Mouse (Mus musculus): Measurements from ENCODE around the gene Ttl. TPM values are rescaled to one million over a fixed set of nuclear protein-coding genes. Genes with fewer than 3 reads are reported as not detected.
A peak's percentile ranks its signal among the peaks of the same experiment; 100 is the strongest.

The Ttl gene
- polyA plus RNA-seq, 1 experiment from 2014 or later: 10.7 TPM

DNA sequence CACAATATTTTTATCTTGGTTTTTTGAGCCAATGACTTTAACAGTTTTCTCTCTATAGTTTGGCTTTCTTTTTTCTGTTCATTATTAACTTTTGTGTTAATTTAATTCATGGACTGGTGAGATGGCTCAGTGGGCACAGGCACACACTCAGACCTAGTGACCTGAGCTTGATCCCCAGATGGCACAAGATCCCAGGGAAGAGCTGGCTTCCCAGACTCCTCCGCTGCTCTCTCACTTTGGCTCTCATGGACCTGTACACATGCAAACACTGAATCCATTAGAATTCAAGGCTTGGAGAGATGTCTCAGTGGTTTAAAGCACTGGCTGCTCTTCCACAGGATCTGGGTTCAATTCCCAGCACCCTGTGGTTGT lies 50.6 kb downstream of the Ttl start:
- Histone ChIP-seq H3K9me3 (ENCODE audit: control insufficient read depth, low read length) (no peaks in the 10 kb centered on the region), H3K27ac (replicated peaks in 1 of 2; ENCODE audit: control insufficient read depth in 1 of 2, insufficient read depth in 1 of 2, low read depth in 2 of 2, low read length in 2 of 2) (no peak overlapping the region), H3K27me3 (ENCODE audit: control insufficient read depth, insufficient read depth, low read length) (no peaks in the 10 kb centered on the region), H3K36me3 (ENCODE audit: control insufficient read depth, insufficient read depth, low read length) (peaks cover 96% of the 10 kb centered on the region), H3K4me2 (ENCODE audit: low read length) (no peak overlapping the region), H3K9ac (ENCODE audit: low read length) (no peak overlapping the region), H3K4me1 (ENCODE audit: control insufficient read depth in 2 of 2, insufficient read depth in 2 of 2, low read length in 2 of 2) (no peaks in the 10 kb centered on the region), H3K4me3 (ENCODE audit: control insufficient read depth in 1 of 2, insufficient read depth in 1 of 2, low read depth in 1 of 2, low read length in 2 of 2) (no peak overlapping the region)
- ATAC-seq (ENCODE audit: insufficient number of reproducible peaks, insufficient read depth, low FRiP score, low read depth): no peak
- 93% methylated on average over 1 of the region's 1 CpGs for WGBS

DNA sequence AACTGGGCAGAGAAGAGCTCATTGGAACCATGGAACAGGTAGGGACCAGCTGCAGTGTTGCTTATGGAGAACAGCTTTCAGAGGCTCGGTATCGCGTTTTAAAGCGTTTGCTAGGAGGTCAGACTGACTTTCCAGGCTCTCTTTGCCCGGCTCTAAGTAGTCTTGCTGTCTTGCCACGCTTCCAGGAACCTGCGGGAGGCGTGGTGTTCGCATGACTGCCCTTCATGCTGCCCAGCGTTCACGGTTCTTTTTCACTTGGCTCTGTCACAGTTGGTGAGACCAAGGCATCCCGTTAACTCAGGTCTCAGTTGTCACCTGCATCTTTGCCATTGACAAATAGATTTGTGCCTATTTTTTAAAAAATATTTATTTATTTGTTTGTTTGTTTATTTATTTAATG lies 52.3 kb downstream of the Ttl start:
- Histone ChIP-seq H3K27me3 (ENCODE audit: control insufficient read depth, insufficient read depth, low read length) (no peaks in the 10 kb centered on the region), H3K27ac (replicated peaks in 1 of 2; ENCODE audit: control insufficient read depth in 1 of 2, insufficient read depth in 1 of 2, low read depth in 2 of 2, low read length in 2 of 2) (no peak overlapping the region), H3K36me3 (ENCODE audit: control insufficient read depth, insufficient read depth, low read length) (peaks cover 96% of the 10 kb centered on the region), H3K4me1 (ENCODE audit: control insufficient read depth in 2 of 2, insufficient read depth in 2 of 2, low read length in 2 of 2) (no peaks in the 10 kb centered on the region), H3K4me2 (ENCODE audit: low read length) (no peak overlapping the region), H3K9ac (ENCODE audit: low read length) (no peak overlapping the region), H3K9me3 (ENCODE audit: control insufficient read depth, low read length) (no peaks in the 10 kb centered on the region), H3K4me3 (ENCODE audit: control insufficient read depth in 1 of 2, insufficient read depth in 1 of 2, low read depth in 1 of 2, low read length in 2 of 2) (no peak overlapping the region)
- no peak for ATAC-seq (ENCODE audit: insufficient number of reproducible peaks, insufficient read depth, low FRiP score, low read depth)
- WGBS: 97% methylated on average over 12 of the region's 12 CpGs

DNA sequence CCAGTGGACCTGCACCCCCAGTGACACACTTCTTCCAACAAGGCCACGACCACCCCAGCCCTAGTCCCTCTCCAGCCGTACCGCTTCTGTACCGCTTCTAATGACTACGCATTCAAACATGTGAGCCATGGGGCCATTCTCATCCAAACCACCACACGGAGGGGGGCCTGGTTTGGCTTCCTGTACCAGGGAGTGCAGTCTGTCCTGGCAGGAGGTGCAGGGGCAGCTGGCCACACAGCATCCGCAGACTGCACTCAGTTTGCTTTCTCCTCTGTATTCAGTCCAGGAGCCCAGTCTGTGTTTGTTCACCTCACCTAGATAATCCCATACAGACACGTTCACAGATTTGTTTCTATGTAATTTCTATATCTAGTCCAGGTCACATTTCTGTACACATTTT lies 56.2 kb downstream of the Ttl start:
- Histone ChIP-seq H3K36me3 (ENCODE audit: control insufficient read depth, insufficient read depth, low read length) (peaks cover 95% of the 10 kb centered on the region), H3K27ac (replicated peaks in 1 of 2; ENCODE audit: control insufficient read depth in 1 of 2, insufficient read depth in 1 of 2, low read depth in 2 of 2, low read length in 2 of 2) (no peak overlapping the region), H3K9ac (ENCODE audit: low read length) (no peak overlapping the region), H3K27me3 (ENCODE audit: control insufficient read depth, insufficient read depth, low read length) (no peaks in the 10 kb centered on the region), H3K4me1 (ENCODE audit: control insufficient read depth in 2 of 2, insufficient read depth in 2 of 2, low read length in 2 of 2) (no peaks in the 10 kb centered on the region), H3K9me3 (ENCODE audit: control insufficient read depth, low read length) (no peaks in the 10 kb centered on the region), H3K4me2 (ENCODE audit: low read length) (no peak overlapping the region), H3K4me3 (ENCODE audit: control insufficient read depth in 1 of 2, insufficient read depth in 1 of 2, low read depth in 1 of 2, low read length in 2 of 2) (no peak overlapping the region)
- WGBS: 95% methylated on average over 8 of the region's 8 CpGs
- no peak for ATAC-seq (ENCODE audit: insufficient number of reproducible peaks, insufficient read depth, low FRiP score, low read depth)

DNA sequence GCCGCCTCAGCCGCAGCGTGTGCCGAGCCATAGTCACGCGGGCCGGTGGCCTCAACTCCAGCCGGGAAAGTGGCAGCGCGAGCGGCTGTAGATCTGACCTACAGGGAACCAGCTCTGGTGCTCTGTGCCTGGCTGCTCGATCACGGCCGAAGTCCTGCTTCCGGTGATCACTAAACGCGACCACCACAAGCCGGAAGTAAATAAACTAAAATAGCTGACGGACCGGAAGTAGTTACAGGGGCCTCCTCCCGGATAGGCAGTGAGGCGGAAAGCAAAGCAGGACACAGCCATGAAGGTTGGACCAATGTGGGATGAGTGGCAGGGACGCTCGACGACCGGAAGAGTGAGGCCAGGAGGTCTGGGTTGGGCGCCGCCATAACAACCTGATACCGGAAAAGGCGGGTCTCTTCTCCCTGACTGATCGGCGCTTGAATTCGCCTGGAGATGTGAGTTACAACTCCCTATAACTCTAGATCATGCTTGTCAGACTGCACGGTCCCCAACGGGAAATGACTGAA lies 63.7 kb downstream of the Ttl start, which contains the start of gene Chchd5:
Gene Chchd5, plus strand, starts transcription at position 289 of the 518 bp plus-strand sequence.
- H3K36me3 ChIP-seq (ENCODE audit: control insufficient read depth, insufficient read depth, low read length): peaks cover 51% of the 10 kb centered on the region
- no peaks in the 10 kb centered on the region for H3K27me3 ChIP-seq (ENCODE audit: control insufficient read depth, insufficient read depth, low read length)
- peak within 1 kb of the TSS; percentile 82 for H3K9ac ChIP-seq (ENCODE audit: low read length)
- peak within 1 kb of the TSS; percentile 74 for H3K4me2 ChIP-seq (ENCODE audit: low read length)
- H3K4me1 ChIP-seq (ENCODE audit: control insufficient read depth in 2 of 2, insufficient read depth in 2 of 2, low read length in 2 of 2): peaks cover 6 to 9% of the 10 kb centered on the region in 2 experiments
- H3K9me3 ChIP-seq (ENCODE audit: control insufficient read depth, low read length): no peaks in the 10 kb centered on the region
- WGBS: under 1% methylated on average over 35 of the region's 35 CpGs
- peak within 1 kb of the TSS; percentile 86 to 91 for H3K27ac ChIP-seq (replicated peaks in 1 of 2; ENCODE audit: control insufficient read depth in 1 of 2, insufficient read depth in 1 of 2, low read depth in 2 of 2, low read length in 2 of 2)
- peak; percentile 99 for ATAC-seq (ENCODE audit: insufficient number of reproducible peaks, insufficient read depth, low FRiP score, low read depth)
- H3K4me3 ChIP-seq (ENCODE audit: control insufficient read depth in 1 of 2, insufficient read depth in 1 of 2, low read depth in 1 of 2, low read length in 2 of 2): peak within 1 kb of the TSS; percentile 62 to 70

GRCm38 (mm10) chr2:129129987-129130545 lies 64.3 kb downstream of the Ttl start:
- Histone ChIP-seq H3K36me3 (ENCODE audit: control insufficient read depth, insufficient read depth, low read length) (peaks cover 45% of the 10 kb centered on the region), H3K4me2 (ENCODE audit: low read length) (peak overlapping the region; percentile 74), H3K4me1 (ENCODE audit: control insufficient read depth in 2 of 2, insufficient read depth in 2 of 2, low read length in 2 of 2) (peaks cover 6 to 9% of the 10 kb centered on the region in 2 experiments), H3K9ac (ENCODE audit: low read length) (peak overlapping the region; percentile 67), H3K27me3 (ENCODE audit: control insufficient read depth, insufficient read depth, low read length) (no peaks in the 10 kb centered on the region), H3K27ac (replicated peaks in 1 of 2; ENCODE audit: control insufficient read depth in 1 of 2, insufficient read depth in 1 of 2, low read depth in 2 of 2, low read length in 2 of 2) (peak overlapping the region; percentile 86 to 91), H3K4me3 (ENCODE audit: control insufficient read depth in 1 of 2, insufficient read depth in 1 of 2, low read depth in 1 of 2, low read length in 2 of 2) (peak overlapping the region; percentile 62 to 70), H3K9me3 (ENCODE audit: control insufficient read depth, low read length) (no peaks in the 10 kb centered on the region)
- 0 out of 2 replicates have a peak, but pooled peaks have one; percentile 16 for ATAC-seq (ENCODE audit: insufficient number of reproducible peaks, insufficient read depth, low FRiP score, low read depth)
- 32% methylated on average over 18 of the region's 18 CpGs for WGBS

- H3K27ac ChIP-seq (replicated peaks in 1 of 2; ENCODE audit: control insufficient read depth in 1 of 2, insufficient read depth in 1 of 2, low read depth in 2 of 2, low read length in 2 of 2): no peak overlapping the region
- no peak overlapping the region for H3K9ac ChIP-seq (ENCODE audit: low read length)
Observed at GRCm38 (mm10) chr2:129130776-129131175, 65.0 kb downstream of the Ttl start.

DNA sequence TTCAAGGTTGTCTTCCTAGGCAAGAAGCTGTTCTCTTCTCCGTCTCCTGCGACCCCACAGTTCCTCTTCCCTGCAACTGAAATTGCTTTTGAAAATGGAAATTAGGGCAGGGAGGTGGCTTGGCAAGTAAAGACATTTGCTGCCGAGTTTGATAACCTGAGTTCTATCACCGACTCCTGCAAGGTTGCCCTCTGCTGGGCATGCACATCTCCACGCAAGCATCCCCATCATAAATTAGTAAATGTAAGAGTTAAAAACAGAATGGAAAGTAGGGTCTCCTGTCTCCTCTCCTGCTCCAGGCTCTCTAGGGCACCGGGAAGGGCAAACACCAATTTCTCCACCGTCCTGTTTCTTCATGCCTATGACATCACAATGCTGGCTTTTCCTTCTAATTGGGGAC lies 66.5 kb downstream of the Ttl start:
- Histone ChIP-seq H3K27me3 (ENCODE audit: control insufficient read depth, insufficient read depth, low read length) (no peaks in the 10 kb centered on the region), H3K4me2 (ENCODE audit: low read length) (no peak overlapping the region), H3K4me1 (ENCODE audit: control insufficient read depth in 2 of 2, insufficient read depth in 2 of 2, low read length in 2 of 2) (peaks cover 6 to 9% of the 10 kb centered on the region in 2 experiments), H3K9me3 (ENCODE audit: control insufficient read depth, low read length) (no peaks in the 10 kb centered on the region), H3K9ac (ENCODE audit: low read length) (no peak overlapping the region), H3K4me3 (ENCODE audit: control insufficient read depth in 1 of 2, insufficient read depth in 1 of 2, low read depth in 1 of 2, low read length in 2 of 2) (no peak overlapping the region), H3K27ac (replicated peaks in 1 of 2; ENCODE audit: control insufficient read depth in 1 of 2, insufficient read depth in 1 of 2, low read depth in 2 of 2, low read length in 2 of 2) (no peak overlapping the region), H3K36me3 (ENCODE audit: control insufficient read depth, insufficient read depth, low read length) (peaks cover 25% of the 10 kb centered on the region)
- no peak for ATAC-seq (ENCODE audit: insufficient number of reproducible peaks, insufficient read depth, low FRiP score, low read depth)
- 93% methylated on average over 7 of the region's 7 CpGs for WGBS

More at GRCm38 (mm10) chr2:129130776-129131175, 65.0 kb downstream of the Ttl start:
- no peak for ATAC-seq (ENCODE audit: insufficient number of reproducible peaks, insufficient read depth, low FRiP score, low read depth)
- 93% methylated on average over 2 of the region's 2 CpGs for WGBS
- H3K9me3 ChIP-seq (ENCODE audit: control insufficient read depth, low read length): no peaks in the 10 kb centered on the region
- peak overlapping the region; percentile 74 for H3K4me2 ChIP-seq (ENCODE audit: low read length)
- H3K4me1 ChIP-seq (ENCODE audit: control insufficient read depth in 2 of 2, insufficient read depth in 2 of 2, low read length in 2 of 2): peaks cover 6 to 9% of the 10 kb centered on the region in 2 experiments
- no peak overlapping the region; a peak in 1 of 4 replicates for H3K4me3 ChIP-seq (ENCODE audit: control insufficient read depth in 1 of 2, insufficient read depth in 1 of 2, low read depth in 1 of 2, low read length in 2 of 2)
- H3K27me3 ChIP-seq (ENCODE audit: control insufficient read depth, insufficient read depth, low read length): no peaks in the 10 kb centered on the region
- H3K36me3 ChIP-seq (ENCODE audit: control insufficient read depth, insufficient read depth, low read length): peaks cover 38% of the 10 kb centered on the region
